Mouse (Mus musculus) liver, embryonic 14.5 days (tissue): ENCODE data around the gene Adsl.

Experiments
- CTCF ChIP-seq: IDR thresholded peaks from 2 replicates; pipeline ENCODE4 v1.5.1; 2016; ENCODE audit warnings: antibody characterized with exemption, low read depth, control low read depth
- EP300 ChIP-seq: IDR thresholded peaks from 2 replicates; pipeline ENCODE4 v1.6.1; 2016; ENCODE audit warnings: antibody characterized with exemption, low read depth

DNA sequence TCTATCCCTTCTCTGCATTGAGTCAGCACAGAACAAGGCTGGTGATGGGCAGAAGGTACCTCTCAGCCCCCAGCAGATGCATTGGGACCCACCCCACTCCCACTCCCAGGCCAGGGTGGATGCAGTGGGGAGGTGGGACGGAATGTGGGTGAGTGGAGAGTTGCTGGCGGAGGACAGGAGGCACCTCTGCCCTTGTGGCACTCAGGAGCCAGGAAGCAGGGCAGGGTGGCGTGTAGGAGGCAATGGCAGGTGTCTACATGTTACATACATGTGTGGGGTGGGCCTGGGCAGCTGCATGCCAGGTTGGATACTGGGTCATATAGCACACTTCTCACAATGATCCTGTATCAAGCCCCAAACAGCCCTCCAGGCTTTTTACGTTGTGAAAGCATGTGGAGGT lies 64.1 kb downstream of the Adsl start:
- no peak for TF ChIP-seq CTCF
- no peak for TF ChIP-seq EP300
